Mouse (Mus musculus) spleen, adult 18-20 months (tissue): Measurements from ENCODE around the gene Olfr818.
"Not testable (repeated sequence)": the region's sequence is repeated elsewhere in the genome, so short reads cannot be mapped to it uniquely, and the experiment has no call there.

Experiments used
- DNase-seq, 2 experiments: peaks; one replicate each; pipeline ENCODE4 v3.0.0; 2022; ENCODE audit warnings: mixed read lengths in 2 of 2

The Olfr818 gene

GRCm38 (mm10) chr10:129949000-129949399, at the start of gene Olfr818:
Gene Olfr818 (minus strand): TSS chr10:129949100.
- no peak for DNase-seq

- DNase-seq = not testable (repeated sequence)
These were observed 36.1 kb upstream of the Olfr818 start, which contains the start of gene Gm10310 for GRCm38 (mm10) chr10:129984962-129985361. Gene Gm10310 (minus strand): TSS chr10:129985062.

- DNase-seq = not testable (repeated sequence)
These were observed 33.0 kb upstream of the Olfr818 start for GRCm38 (mm10) chr10:129981867-129982266.

- not testable (repeated sequence) for DNase-seq
These were observed 27.1 kb upstream of the Olfr818 start, which contains the start of gene Olfr247 for GRCm38 (mm10) chr10:129976040-129976439. Gene Olfr247 (minus strand): TSS chr10:129976140.

GRCm38 (mm10) chr10:129972994-129973393, 24.1 kb upstream of the Olfr818 start:
- not testable (repeated sequence) for DNase-seq

GRCm38 (mm10) chr10:129967166-129967565, 18.3 kb upstream of the Olfr818 start, which contains the start of gene Olfr819:
Gene Olfr819 (minus strand): TSS chr10:129967266.
- DNase-seq = not testable (repeated sequence)

GRCm38 (mm10) chr10:129966232-129966631, 17.3 kb upstream of the Olfr818 start:
- DNase-seq = not testable (repeated sequence)

GRCm38 (mm10) chr10:129915497-129915896, 33.4 kb downstream of the Olfr818 start, which contains the start of gene Olfr816:
Gene Olfr816 (minus strand): TSS chr10:129915597.
- no peak for DNase-seq

GRCm38 (mm10) chr10:129905767-129906166, 43.1 kb downstream of the Olfr818 start, which contains the start of gene Olfr815:
Gene Olfr815 (minus strand): TSS chr10:129905867.
- DNase-seq = not testable (repeated sequence)
